ENCODE assay signal across 8 mouse cellular contexts in the genomic region with DNA sequence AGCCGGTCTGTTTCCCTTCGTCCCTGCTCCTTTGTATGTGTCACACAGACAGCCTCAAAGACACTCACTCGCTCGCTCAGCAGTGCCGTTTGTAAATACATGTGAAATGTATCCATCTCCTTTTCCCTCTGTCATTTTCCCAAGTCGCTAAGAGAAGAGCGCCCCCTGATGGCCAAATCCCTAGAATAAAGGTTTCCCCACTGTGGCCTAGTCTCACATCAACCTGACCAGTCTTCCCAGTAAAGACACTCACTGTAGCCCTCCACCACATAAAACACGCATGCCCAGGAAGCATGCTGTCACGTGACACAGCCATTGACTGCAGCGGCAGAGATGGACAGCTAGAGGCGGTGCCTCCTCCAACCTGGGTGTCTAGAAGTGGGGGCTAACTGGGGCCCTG. TPM values are rescaled to one million over a fixed set of nuclear protein-coding genes. Genes with fewer than 3 reads are reported as not detected.
A peak's percentile ranks its signal among the peaks of the same experiment; 100 is the strongest.
DNase-seq lines count a peak whose midpoint lies in the region; ATAC-seq and TF ChIP-seq lines count a peak whose summit lies in the region.
"Had no signal": no experiment of that assay in that cellular context is flagged by ENCODE, and none has a peak within 500 bp of the region (broad histone marks: within the 10 kb centered on the region; RNA-seq: fewer than 3 reads in every experiment).

No protein-coding gene starts in this region.

- H3K27ac ChIP-seq in intestine, embryonic 15.5 days: no peak overlapping the region
- no peak overlapping the region for H3K27ac ChIP-seq in midbrain, embryonic 15.5 days
- H3K27ac ChIP-seq: limb, embryonic 13.5 days had no signal

- no peak overlapping the region for H3K4me2 ChIP-seq in intestine, embryonic 15.5 days (replicated peaks)
- no peak overlapping the region for H3K4me2 ChIP-seq in midbrain, embryonic 15.5 days
- H3K4me2 ChIP-seq: limb, embryonic 13.5 days had no signal

- no peaks in the 10 kb centered on the region for H3K36me3 ChIP-seq in G1E (replicated peaks)
- H3K36me3 ChIP-seq in intestine, embryonic 15.5 days: no peaks in the 10 kb centered on the region
- H3K36me3 ChIP-seq in midbrain, embryonic 15.5 days (replicated peaks): no peaks in the 10 kb centered on the region
- H3K36me3 ChIP-seq: limb, embryonic 13.5 days had no signal

- H3K27me3 ChIP-seq in G1E (ENCODE audit: insufficient read depth, low read length): no peaks in the 10 kb centered on the region
- no peaks in the 10 kb centered on the region; the same call in 1 of the 2 replicates for H3K27me3 ChIP-seq in intestine, embryonic 15.5 days (replicated peaks)
- no peaks in the 10 kb centered on the region for H3K27me3 ChIP-seq in midbrain, embryonic 15.5 days (replicated peaks)
- H3K27me3 ChIP-seq: limb, embryonic 13.5 days had no signal

- no peak overlapping the region for H3K4me3 ChIP-seq in G1E (ENCODE audit: low read depth, low read length)
- no peak overlapping the region for H3K4me3 ChIP-seq in intestine, embryonic 15.5 days (replicated peaks)
- H3K4me3 ChIP-seq in midbrain, embryonic 15.5 days: no peak overlapping the region
- H3K4me3 ChIP-seq: limb, embryonic 13.5 days had no signal

- no peaks in the 10 kb centered on the region for H3K4me1 ChIP-seq in G1E (ENCODE audit: insufficient read depth, low read depth, low read length)
- no peaks in the 10 kb centered on the region for H3K4me1 ChIP-seq in intestine, embryonic 15.5 days (replicated peaks)
- no peaks in the 10 kb centered on the region for H3K4me1 ChIP-seq in midbrain, embryonic 15.5 days

- WGBS in intestine, embryonic 15.5 days: 40% methylated on average over 11 of the region's 11 CpGs
- 37% methylated on average over 11 of the region's 11 CpGs for WGBS in midbrain, embryonic 15.5 days

- peak; percentile 45 to 69 for DNase-seq in left cerebral cortex, adult 18-20 months (ENCODE audit: low spot score in 2 of 2)
- no peak for DNase-seq in left cerebral cortex, adult 8-10 months (ENCODE audit: low spot score in 2 of 2)
- DNase-seq in G1E (ENCODE audit: low spot score): no peak
- peak; percentile 5 for DNase-seq in c-Kit-negative CD71-positive TER-119-positive erythroid progenitor cells, embryonic 14.5 days (ENCODE audit: low read depth, low spot score)

- H3K9ac ChIP-seq in intestine, embryonic 15.5 days: no peak overlapping the region; the same call in 1 of the 2 replicates
- no peak overlapping the region for H3K9ac ChIP-seq in midbrain, embryonic 15.5 days
- H3K9ac ChIP-seq: limb, embryonic 13.5 days had no signal

- ATAC-seq in G1E (ENCODE audit: extremely low read depth, insufficient number of reproducible peaks, low FRiP score, poor library complexity, severe bottlenecking): no peak
- 0 out of 2 replicates have a peak, but pooled peaks have one; percentile 24 for ATAC-seq in intestine, embryonic 15.5 days
- ATAC-seq in midbrain, embryonic 15.5 days (replicated peaks): 0 out of 2 replicates have a peak, but pooled peaks have one; percentile 46
- ATAC-seq in megakaryocyte-erythroid progenitor cell, adult 5-6 weeks (replicated peaks; ENCODE audit: low FRiP score, low TSS enrichment, poor library complexity, severe bottlenecking): no peak

- H3K9me3 ChIP-seq in G1E (replicated peaks): no peaks in the 10 kb centered on the region
- H3K9me3 ChIP-seq in intestine, embryonic 15.5 days: no peaks in the 10 kb centered on the region
- no peaks in the 10 kb centered on the region for H3K9me3 ChIP-seq in midbrain, embryonic 15.5 days
- H3K9me3 ChIP-seq: limb, embryonic 13.5 days had no signal

- TF ChIP-seq CTCF in G1E (IDR thresholded peaks at IDR 0.05; ENCODE audit: low read depth, low read length): peak; percentile 17; the same call in 1 of the 2 replicates

RNA-seq across cellular contexts. Expression of a gene that starts 8.9 kb away (rescaled TPM):
- 10 to 100 TPM; 28.3 to 29.1 TPM for total RNA-seq in left cerebral cortex, adult 18-20 months (2021)
- 10 to 100 TPM; 26.8 to 30.0 (median 29.3) TPM for total RNA-seq in left cerebral cortex, adult 8-10 months (2022)
- total RNA-seq in G1E (2014; fragmentation: Nextera tagmentation) (not detected in 2 replicates), G1E (2017) (0.06 and 0.16 TPM in 2 replicates)
- not detected in 2 replicates for polyA plus RNA-seq in G1E (2012)
- polyA plus RNA-seq in intestine, embryonic 15.5 days (2015; fragmentation: Nextera tagmentation; extraction: Ambion mirVana): 15.4 and 18.4 TPM in 2 replicates
- polyA plus RNA-seq in midbrain, embryonic 15.5 days (2015; fragmentation: Nextera tagmentation; extraction: Ambion mirVana): 71.1 and 76.9 TPM in 2 replicates
- total RNA-seq in megakaryocyte-erythroid progenitor cell, adult 5-6 weeks (2014; fragmentation: Nextera tagmentation): 2.3 and 2.8 TPM in 2 replicates
- total RNA-seq in megakaryocyte-erythroid progenitor cell, adult 5-6 weeks (2017): 0.33 and 2.4 TPM in 2 replicates

Comparison
In these comparisons a context has a peak if more than half of its experiments do, and no peak if none do; other contexts are left out.
1. DNase-seq: peak in left cerebral cortex, adult 18-20 months (2 of 2) and c-Kit-negative CD71-positive TER-119-positive erythroid progenitor cells, embryonic 14.5 days (single experiment); none in left cerebral cortex, adult 8-10 months (0 of 2) and G1E (single experiment).
2. ATAC-seq: peak in intestine, embryonic 15.5 days (single experiment) and midbrain, embryonic 15.5 days (single experiment); none in G1E (single experiment) and megakaryocyte-erythroid progenitor cell, adult 5-6 weeks (single experiment).
3. RNA of a gene that starts 8.9 kb away (total RNA-seq): 26.8 to 30.0 TPM in left cerebral cortex, adult 8-10 months and 28.3 to 29.1 TPM in left cerebral cortex, adult 18-20 months; 0.33 to 2.8 TPM in megakaryocyte-erythroid progenitor cell, adult 5-6 weeks and 0.06 to 0.16 TPM in G1E; every median in the first group is over 4 times any median in the second.